Mouse (Mus musculus): Measurements from ENCODE around the gene Ampd2.

The Ampd2 gene

GRCm38 (mm10) chr3:108096226-108096625, 9.8 kb upstream of the Ampd2 start:
- no peak for DNase-seq (ENCODE audit: low read depth in 1 of 2, low spot score in 2 of 2)

- no peak for DNase-seq (ENCODE audit: low read depth in 1 of 2, low spot score in 2 of 2)
Observed at GRCm38 (mm10) chr3:108094976-108095760, 8.7 kb upstream of the Ampd2 start.

DNA sequence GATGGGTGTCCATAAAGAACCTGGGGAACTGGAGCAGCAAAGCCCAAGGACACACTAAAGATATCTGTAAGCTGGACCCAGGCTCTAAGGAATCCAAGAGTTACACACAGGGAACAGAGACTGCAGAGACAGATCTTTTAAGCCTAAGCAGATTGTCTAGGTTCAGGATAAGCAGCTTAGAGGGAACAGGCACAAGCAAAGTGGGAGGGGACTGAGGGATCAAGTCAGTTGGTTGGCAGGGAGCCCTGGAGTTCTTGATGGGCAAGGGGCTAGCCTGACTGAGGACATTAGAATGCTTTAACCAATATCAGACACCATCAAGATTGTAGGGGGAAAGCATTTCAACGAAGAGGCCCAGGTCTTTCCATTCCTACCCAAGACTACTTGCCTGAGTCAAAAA, 7.7 kb upstream of the Ampd2 start:
- no peak for DNase-seq (ENCODE audit: low read depth in 1 of 2, low spot score in 2 of 2)

GRCm38 (mm10) chr3:108093306-108093705, 6.9 kb upstream of the Ampd2 start:
- no peak for DNase-seq (ENCODE audit: low read depth in 1 of 2, low spot score in 2 of 2)

DNA sequence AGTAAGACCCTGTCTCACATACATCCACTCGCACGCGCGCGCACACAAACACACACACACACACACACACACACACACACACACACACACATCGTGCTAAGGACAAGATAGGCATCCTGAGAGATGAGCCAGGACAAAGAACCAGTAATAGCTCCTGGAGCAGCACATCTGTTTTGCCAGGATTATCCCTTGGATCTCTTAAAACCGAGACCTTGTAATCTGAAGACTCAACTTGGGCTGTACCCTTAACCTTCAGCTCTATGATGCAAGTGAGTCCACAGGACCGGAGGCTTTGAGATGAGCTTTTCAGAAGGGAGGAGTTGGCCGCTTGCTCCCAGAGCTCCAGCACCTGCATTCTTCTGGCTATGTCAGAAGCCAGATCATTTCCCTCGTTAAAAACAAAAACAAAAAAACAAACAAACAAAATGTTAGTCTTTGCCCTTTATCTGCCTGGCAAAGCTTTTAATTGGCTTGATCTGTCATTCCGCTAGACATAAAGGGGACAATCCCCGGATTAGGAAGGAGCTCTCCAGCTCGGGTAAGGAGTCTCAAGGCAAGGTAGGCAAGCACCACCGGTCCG, 6.2 kb upstream of the Ampd2 start, which contains the start of gene Gnat2:
Gene Gnat2 (plus strand): TSS at position 254 of the 580 bp plus-strand sequence.
- DNase-seq (ENCODE audit: low read depth in 1 of 2, low spot score in 2 of 2): no peak

DNA sequence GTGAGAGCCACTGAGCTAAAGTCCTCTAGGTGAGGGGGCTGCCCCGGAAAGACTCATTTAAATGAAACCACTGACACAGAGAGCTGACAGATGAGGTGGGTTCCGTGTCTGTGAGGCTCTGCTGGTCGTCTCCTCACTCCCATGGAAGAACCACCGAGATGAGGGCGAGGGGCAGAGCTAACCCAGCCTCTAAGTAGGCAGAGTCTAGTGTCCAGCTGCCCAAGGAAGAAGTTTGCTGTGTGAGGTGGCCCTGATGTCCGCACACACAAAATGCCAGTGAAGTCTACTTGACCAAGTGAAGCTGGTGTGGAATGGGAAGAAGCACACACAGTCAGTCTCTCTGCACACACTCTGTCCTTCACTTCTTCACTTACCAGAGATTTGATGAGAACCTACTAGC, 5.6 kb upstream of the Ampd2 start:
- DNase-seq (ENCODE audit: low read depth in 1 of 2, low spot score in 2 of 2): no peak

DNA sequence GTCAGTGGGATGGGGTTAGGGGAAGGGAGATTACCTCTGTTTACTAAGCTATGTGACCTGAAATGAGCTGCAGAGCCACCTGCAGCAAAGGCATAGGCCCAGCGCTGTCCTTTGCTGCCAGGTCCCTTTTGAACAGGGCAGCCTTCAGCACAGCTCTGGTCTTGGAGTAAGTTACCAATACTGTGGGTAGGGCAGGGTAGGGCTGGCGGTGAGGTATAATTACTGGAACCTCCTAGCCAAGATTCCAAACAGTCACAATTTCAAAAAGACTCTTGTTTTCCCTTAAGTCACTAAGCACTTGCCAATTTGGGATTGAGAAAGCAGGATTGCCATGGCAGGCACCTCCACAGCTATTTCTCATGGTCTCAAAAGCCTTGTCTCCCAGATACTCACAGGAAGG, 4.1 kb upstream of the Ampd2 start:
- no peak for DNase-seq (ENCODE audit: low read depth in 1 of 2, low spot score in 2 of 2)

DNA sequence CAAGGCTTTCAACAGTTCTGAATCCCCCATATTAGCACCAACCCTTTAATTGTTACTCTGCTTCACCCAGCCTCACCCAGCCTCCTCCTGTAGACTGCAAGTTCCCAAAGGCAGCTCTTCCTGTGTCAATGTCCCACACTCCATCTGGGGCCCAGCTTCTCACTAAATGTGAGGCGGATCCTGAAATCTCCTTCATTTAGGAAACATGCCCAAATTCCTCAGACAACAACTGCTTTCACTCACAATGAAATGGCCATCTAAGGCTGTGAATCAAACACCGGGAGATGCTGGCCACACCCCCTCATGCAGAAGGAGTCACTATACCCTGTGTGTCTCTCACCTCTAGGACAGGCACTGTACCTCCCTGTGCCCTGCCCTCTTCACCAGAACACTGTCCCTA, 3.5 kb upstream of the Ampd2 start:
- no peak for DNase-seq (ENCODE audit: low read depth in 1 of 2, low spot score in 2 of 2)

- no peak for DNase-seq (ENCODE audit: low read depth in 1 of 2, low spot score in 2 of 2)
Observed at GRCm38 (mm10) chr3:108088842-108089380, 2.5 kb upstream of the Ampd2 start.

GRCm38 (mm10) chr3:108087329-108087728, 878 bp upstream of the Ampd2 start:
- no peak for DNase-seq (ENCODE audit: low read depth in 1 of 2, low spot score in 2 of 2)

DNA sequence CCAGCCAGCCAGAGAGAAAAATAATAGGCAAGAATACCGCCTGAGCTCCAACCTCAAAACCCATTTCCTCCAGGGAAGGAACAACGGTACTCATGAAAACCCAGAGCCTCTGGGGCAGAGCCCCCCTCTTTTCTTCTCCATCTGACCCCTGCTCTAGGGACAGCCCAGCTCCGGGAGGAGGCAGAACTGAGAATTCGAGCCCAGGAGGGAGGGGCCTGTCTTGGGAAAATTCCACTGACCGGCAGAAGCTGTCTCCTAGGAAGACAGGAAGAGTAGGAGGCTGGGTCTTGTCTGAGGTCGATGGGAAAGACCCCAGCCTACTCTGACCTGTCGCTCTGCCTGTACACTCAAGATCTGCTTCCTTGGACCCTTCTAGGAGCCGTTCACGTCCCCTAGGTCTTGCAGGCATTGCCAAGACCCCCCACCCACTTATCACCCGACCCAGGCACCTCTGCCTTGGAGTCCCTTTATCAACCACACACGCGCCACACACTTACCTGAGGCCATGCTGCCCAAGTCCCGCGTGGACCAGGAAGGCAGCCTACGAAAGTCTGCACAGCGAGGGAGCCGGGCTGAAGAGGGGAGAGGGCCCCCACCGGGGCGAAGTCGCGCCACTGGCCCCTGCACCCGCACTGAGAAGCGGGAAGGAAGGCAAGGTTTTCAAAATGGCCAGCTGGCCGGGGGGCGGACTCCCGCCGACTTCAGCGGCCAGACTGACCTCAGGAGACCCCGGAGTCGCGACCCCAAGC, 556 bp downstream of the Ampd2 start:
- DNase-seq (ENCODE audit: low read depth in 1 of 2, low spot score in 2 of 2): no peak

DNA sequence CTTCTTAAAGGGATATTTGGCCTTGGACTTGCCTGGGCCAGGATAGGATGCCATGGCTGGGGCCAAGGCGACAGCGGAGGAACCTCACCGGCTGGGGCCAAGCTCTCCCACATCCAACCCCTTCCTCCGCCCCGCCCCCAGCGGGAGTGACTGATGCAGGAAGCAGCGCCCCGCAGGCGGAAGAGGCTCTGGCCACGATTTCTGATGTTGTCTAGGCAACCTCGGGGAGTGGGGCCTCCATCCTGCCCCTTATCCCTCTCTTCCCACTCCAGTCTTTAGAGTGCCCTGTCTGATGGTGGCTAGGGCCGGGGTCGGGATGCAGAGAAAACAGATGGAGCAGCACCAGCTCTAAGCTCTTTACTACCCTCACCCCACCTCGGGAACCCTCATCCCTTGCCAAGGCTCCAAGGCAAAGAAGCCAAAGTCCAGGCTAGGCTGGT, 1.1 kb downstream of the Ampd2 start:
- DNase-seq (ENCODE audit: low read depth in 1 of 2, low spot score in 2 of 2): peak; percentile 55 to 71

DNA sequence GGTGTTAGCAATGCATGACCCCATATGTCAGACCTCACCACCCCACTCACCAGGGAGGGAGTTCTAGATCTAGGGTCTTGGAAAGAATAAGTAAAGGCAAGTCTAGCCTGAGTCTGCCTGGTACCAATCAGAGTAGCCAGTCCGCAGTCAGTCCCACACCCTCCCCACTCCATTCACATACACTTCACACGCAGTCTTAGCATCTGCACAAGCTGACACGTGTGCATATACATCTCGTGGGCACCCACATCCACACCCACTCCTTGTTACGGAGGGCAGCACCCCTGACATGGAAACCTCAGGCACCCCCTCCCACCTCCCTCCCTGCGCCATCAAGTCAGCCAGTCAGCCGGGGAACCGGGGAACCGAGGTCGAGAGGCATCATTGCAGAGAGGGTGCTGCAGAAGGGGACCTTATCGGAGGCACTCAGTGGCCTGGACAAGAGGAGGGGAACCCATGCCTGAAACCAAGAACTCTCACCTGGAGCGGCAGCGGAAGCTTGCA, 1.6 kb downstream of the Ampd2 start:
- no peak for DNase-seq (ENCODE audit: low read depth in 1 of 2, low spot score in 2 of 2)

- DNase-seq (ENCODE audit: low read depth in 1 of 2, low spot score in 2 of 2): no peak
Observed at GRCm38 (mm10) chr3:108083904-108084407, 2.5 kb downstream of the Ampd2 start.

- DNase-seq (ENCODE audit: low read depth in 1 of 2, low spot score in 2 of 2): no peak
Observed at GRCm38 (mm10) chr3:108083161-108083560, 3.3 kb downstream of the Ampd2 start.

GRCm38 (mm10) chr3:108082251-108082875, 4.1 kb downstream of the Ampd2 start:
- no peak for DNase-seq (ENCODE audit: low read depth in 1 of 2, low spot score in 2 of 2)

- DNase-seq (ENCODE audit: low read depth in 1 of 2, low spot score in 2 of 2): no peak
Observed at GRCm38 (mm10) chr3:108081681-108082080, 4.8 kb downstream of the Ampd2 start.

- DNase-seq (ENCODE audit: low read depth in 1 of 2, low spot score in 2 of 2): no peak
Observed at GRCm38 (mm10) chr3:108076836-108077235, 9.6 kb downstream of the Ampd2 start.

DNA sequence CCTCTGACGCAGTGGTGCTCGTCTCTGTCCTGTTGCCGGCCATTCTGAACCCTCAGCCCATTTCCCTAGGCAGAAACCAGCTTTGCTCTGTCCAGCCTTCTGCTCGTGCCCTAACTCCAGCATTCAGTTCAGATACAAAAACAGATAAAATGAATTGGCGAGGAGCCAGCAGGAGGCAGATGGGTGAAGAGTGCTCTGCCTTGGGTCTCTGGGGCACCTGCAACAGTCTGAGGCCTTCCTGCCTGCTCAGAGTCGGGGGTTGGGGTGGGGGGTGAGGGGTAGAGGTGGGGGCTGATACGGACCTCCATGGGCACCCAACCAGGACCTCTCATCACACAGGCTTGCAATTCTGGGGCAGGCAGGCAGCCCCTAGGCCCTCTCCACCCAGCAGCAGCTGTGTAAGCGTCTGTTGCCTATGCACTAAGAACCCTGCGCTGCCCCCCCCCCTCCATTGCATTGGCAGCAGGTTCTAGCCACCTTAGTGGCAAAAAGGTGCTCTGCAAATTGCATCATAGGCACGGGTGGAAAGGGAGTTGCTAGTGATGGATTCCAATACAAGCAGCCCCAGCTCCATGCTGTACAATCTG, 13.4 kb downstream of the Ampd2 start:
- no peak for DNase-seq (ENCODE audit: low read depth in 1 of 2, low spot score in 2 of 2)
